Mouse (Mus musculus) gastrocnemius, postnatal 4 days (tissue): ENCODE results near the gene Ccdc92. TPM values are rescaled to one million over a fixed set of nuclear protein-coding genes. Genes with fewer than 3 reads are reported as not detected.
A peak's percentile ranks its signal among the peaks of the same experiment; 100 is the strongest.

Experiments
- DNase-seq, 2 experiments: peaks; one replicate each; pipeline ENCODE4 v3.0.0; 2021 to 2022; ENCODE audit warnings: low spot score in 2 of 2, mixed read lengths in 2 of 2
- total RNA-seq, 2 experiments: library from RNA; stranded (reverse); gene quantifications; 2 replicates each; pipeline ENCODE4 v1.2.3; 2021

The Ccdc92 gene
- total RNA-seq, 2 experiments from 2014 or later: 0.49 to 0.60 TPM

- no peak for DNase-seq
Measured at GRCm38 (mm10) chr5:124860013-124860412, 2.2 kb downstream of the Ccdc92 start.

- no peak for DNase-seq
Measured at GRCm38 (mm10) chr5:124854202-124854601, 8.0 kb downstream of the Ccdc92 start.

DNA sequence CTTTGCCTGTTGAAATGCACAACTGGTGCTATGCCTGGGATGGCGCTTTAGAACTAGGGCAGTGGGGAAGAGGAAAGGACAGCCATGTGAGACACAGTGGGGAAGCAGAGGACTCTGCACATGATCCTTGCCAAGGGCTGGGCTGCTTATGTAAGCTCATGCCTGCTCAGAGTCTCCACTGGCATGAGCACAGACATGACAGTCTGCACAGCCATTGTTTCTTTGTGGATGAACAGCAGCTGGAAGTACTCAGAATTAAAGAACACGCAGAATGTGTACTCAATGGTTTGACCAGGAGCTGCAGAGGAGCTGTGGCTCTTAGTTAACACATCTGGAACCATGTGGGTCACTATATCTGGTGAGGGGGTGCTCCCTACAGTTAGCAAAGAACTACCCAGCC is 9.1 kb downstream of the Ccdc92 start:
- no peak for DNase-seq

DNA sequence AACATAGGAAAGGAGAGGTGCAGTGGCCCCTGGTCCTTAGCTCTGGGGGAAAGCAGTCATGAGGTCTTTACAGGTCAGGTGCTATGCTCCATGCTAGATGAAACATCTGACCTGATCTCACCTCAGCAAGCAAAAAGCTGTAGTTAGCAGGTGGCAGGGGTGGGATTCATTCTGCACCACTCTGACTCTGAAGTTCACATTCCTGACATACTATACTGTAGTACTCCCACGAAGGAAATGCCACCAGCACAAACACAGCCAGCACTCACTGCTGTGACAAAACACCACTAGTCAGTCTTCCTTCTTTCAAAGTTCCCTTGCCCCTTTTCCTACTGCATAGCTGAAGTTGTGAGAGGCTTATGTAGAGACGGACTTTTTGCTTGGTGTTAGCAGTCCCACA is 9.9 kb downstream of the Ccdc92 start:
- DNase-seq: no peak

- DNase-seq: no peak
Measured at GRCm38 (mm10) chr5:124851572-124851971, 10.7 kb downstream of the Ccdc92 start.

GRCm38 (mm10) chr5:124848994-124849393 is 13.2 kb downstream of the Ccdc92 start:
- DNase-seq: no peak

DNA sequence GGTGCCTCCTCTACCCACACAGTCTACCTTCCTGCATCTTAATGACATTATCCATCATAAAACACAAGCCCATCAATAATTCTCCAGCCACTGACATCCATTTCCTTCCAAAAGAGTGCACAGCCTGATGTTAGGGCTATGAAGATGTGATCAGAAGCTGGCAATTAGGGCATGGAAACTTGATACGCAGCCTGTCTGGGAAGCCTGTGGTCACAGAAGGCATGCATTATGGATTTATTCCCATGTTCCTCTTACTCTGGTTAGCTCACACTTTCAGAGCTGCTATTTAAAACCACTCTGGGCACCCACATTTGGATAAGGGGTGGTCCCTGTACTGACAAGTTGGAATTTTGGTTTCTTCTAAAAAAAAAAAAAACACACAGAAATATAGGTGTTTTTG is 15.2 kb downstream of the Ccdc92 start:
- no peak for DNase-seq

- DNase-seq: no peak
Measured at GRCm38 (mm10) chr5:124844929-124845328, 17.3 kb downstream of the Ccdc92 start.

DNA sequence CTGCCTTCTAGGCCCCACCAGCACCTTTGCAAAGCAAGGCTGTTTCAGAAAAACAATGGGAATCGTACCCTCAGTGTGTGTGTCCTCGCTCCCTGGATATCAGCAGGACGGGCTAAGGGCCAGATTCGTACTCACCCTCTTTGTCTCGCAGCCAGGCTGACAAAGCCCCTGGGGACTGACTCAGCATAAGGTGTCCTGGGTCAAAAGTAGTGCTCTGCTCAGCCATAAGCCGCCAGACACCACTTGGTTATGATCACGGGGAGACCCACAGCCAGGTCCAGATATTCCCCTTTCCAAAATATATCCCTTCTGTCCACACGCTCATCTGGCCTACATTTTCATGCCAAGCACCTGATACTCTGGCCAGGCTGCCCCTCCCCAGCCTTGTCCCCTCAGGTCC is 18.8 kb downstream of the Ccdc92 start:
- no peak for DNase-seq

GRCm38 (mm10) chr5:124840669-124841068 is 21.6 kb downstream of the Ccdc92 start:
- no peak for DNase-seq

GRCm38 (mm10) chr5:124840202-124840601 is 22.0 kb downstream of the Ccdc92 start:
- DNase-seq: no peak

- no peak for DNase-seq
Measured at GRCm38 (mm10) chr5:124836621-124837020, 25.6 kb downstream of the Ccdc92 start.

- no peak for DNase-seq
Measured at GRCm38 (mm10) chr5:124836075-124836474, 26.1 kb downstream of the Ccdc92 start.

GRCm38 (mm10) chr5:124835218-124835617 is 27.0 kb downstream of the Ccdc92 start:
- DNase-seq: no peak

DNA sequence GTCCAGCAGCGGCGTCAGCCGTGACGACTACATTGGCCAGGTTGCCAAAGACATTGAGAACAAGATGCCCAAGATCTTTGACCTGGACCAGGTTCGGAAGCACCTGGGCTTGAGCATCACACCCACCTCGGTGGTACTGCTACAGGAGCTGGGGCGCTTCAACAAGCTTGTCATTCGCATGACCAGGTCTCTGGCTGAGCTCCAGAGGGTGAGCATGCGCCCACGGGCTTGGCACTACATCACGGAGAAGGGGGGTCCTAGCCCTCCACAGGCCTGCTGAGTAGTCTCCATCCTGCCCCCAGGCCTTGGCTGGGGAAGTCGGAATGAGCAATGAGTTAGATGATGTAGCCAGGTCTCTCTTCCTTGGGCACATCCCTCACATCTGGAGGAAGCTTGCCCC is 31.9 kb downstream of the Ccdc92 start:
- no peak for DNase-seq

GRCm38 (mm10) chr5:124822128-124822894 is 39.9 kb downstream of the Ccdc92 start:
- DNase-seq: peak in 1 of 2 experiments; percentile 31

- no peak for DNase-seq
Measured at GRCm38 (mm10) chr5:124817050-124817449, 45.2 kb downstream of the Ccdc92 start.

GRCm38 (mm10) chr5:124814797-124815196 is 47.4 kb downstream of the Ccdc92 start:
- DNase-seq: no peak

GRCm38 (mm10) chr5:124812466-124812865 is 49.8 kb downstream of the Ccdc92 start:
- no peak for DNase-seq

DNA sequence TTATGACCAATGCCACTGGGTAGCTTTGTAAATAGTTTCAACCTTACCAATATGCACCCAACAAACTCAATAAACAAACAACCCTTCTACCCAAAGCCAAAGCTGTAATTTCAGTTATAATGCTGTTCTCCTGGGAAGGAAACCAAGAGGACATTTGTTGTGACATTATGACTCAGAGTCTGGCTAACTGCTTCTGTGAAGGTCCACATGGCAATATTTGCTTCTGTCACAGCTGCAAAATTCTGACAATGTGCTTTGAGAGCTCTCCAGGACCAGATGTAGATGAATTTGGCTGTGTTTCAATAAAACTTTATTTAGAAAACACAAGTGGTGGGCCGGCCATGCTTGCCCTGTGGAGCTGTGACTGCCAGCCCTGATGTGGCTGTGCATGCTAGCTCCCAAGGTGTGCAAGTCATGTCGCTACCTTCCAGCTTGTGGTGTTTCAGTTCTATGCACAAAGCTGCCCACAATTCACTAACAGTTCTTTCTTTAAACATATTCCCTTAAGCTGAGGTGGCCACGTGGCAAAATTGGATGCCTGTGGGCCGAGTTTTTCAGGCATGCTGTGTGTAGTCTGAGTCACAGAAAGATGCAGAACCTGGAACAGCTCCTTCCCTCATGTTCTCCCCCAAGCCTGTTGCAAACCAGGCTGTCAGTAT is 52.4 kb downstream of the Ccdc92 start:
- no peak for DNase-seq

- no peak for DNase-seq
Measured at GRCm38 (mm10) chr5:124792112-124792511, 70.1 kb downstream of the Ccdc92 start.

- DNase-seq: no peak
Measured at GRCm38 (mm10) chr5:124785650-124786049, 76.6 kb downstream of the Ccdc92 start.
